In the genomic region with DNA sequence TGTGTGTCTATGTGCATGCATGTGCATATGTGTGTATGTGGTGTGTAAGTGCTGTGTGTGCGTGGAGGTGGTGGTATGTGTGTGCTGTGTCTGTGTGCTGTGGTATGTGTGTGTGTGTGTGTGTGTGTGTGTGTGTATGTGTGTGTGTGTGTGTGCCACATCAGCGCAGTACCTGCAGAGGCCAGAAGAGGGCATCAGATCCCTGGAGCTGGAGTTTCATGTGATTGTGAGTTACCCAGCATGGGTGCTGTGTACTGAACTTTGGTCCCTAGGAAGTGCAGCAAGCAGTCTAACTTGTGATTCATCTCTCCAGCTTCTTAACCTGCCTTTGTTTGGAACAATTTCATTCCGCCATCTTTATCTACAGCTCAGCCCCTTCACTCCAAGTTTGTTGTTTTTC, we compare ENCODE assay signal across 22 mouse cellular contexts.
DNase-seq lines count a peak whose midpoint lies in the region; ATAC-seq and TF ChIP-seq lines count a peak whose summit lies in the region.
"Had no signal": no experiment of that assay in that cellular context is flagged by ENCODE, and none has a peak within 500 bp of the region (broad histone marks: within the 10 kb centered on the region; RNA-seq: fewer than 3 reads in every experiment).

No protein-coding gene starts in this region.

- no peak overlapping the region for H3K9ac ChIP-seq in hindbrain, postnatal 0 days (replicated peaks; ENCODE audit: low read length)
- H3K9ac ChIP-seq in hindbrain, embryonic 12.5 days = no peak overlapping the region
- H3K9ac ChIP-seq in MEL (ENCODE audit: control insufficient read depth, low read depth, low read length, poor library complexity, severe bottlenecking) = no peak overlapping the region
- H3K9ac ChIP-seq: embryonic facial prominence, embryonic 12.5 days; kidney, embryonic 15.5 days; limb, embryonic 15.5 days; lung, embryonic 14.5 days; neural tube, embryonic 13.5 days had no signal

- no peak for DNase-seq in hindbrain, postnatal 0 days (ENCODE audit: low spot score)
- DNase-seq in MEL (ENCODE audit: low read depth, low spot score) = peak; percentile 2
- DNase-seq in kidney, adult 18-20 months = no peak
- no peak for DNase-seq in gastrocnemius, postnatal 14 days
- DNase-seq: adrenal gland, postnatal 36 days; cerebellum, adult 11 months; cerebellum, postnatal 10 days; left cerebral cortex, postnatal 4 days; lung, embryonic 14.5 days; midbrain, embryonic 14.5 days; thymus, adult 18-20 months had no signal

- H3K27me3 ChIP-seq in hindbrain, postnatal 0 days (ENCODE audit: insufficient read depth, low read length) = no peaks in the 10 kb centered on the region
- no peaks in the 10 kb centered on the region for H3K27me3 ChIP-seq in hindbrain, embryonic 12.5 days
- no peaks in the 10 kb centered on the region for H3K27me3 ChIP-seq in megakaryocyte, embryonic 14.5 days (replicated peaks)
- H3K27me3 ChIP-seq in MEL (ENCODE audit: control insufficient read depth in 1 of 2, insufficient read depth in 2 of 2, low read length in 2 of 2) = no peaks in the 10 kb centered on the region
- H3K27me3 ChIP-seq: embryonic facial prominence, embryonic 12.5 days; kidney, embryonic 15.5 days; limb, embryonic 15.5 days; neural tube, embryonic 13.5 days had no signal

- no peak overlapping the region for H3K4me2 ChIP-seq in hindbrain, postnatal 0 days (ENCODE audit: low read depth, low read length)
- H3K4me2 ChIP-seq in hindbrain, embryonic 12.5 days (replicated peaks) = no peak overlapping the region
- H3K4me2 ChIP-seq: embryonic facial prominence, embryonic 12.5 days; kidney, embryonic 15.5 days; limb, embryonic 15.5 days; lung, embryonic 14.5 days; neural tube, embryonic 13.5 days had no signal

- no peak overlapping the region for H3K27ac ChIP-seq in hindbrain, postnatal 0 days
- H3K27ac ChIP-seq in hindbrain, embryonic 12.5 days = no peak overlapping the region
- no peak overlapping the region for H3K27ac ChIP-seq in MEL (ENCODE audit: control insufficient read depth, low read depth, low read length)
- H3K27ac ChIP-seq: embryonic facial prominence, embryonic 12.5 days; heart, embryonic 10.5 days; kidney, embryonic 15.5 days; limb, embryonic 15.5 days; neural tube, embryonic 13.5 days had no signal

- no peak overlapping the region for H3K4me3 ChIP-seq in hindbrain, postnatal 0 days (ENCODE audit: low read length)
- no peak overlapping the region for H3K4me3 ChIP-seq in hindbrain, embryonic 12.5 days
- peak overlapping the region; percentile 82 for H3K4me3 ChIP-seq in megakaryocyte, embryonic 14.5 days (replicated peaks)
- no peak overlapping the region for H3K4me3 ChIP-seq in MEL (ENCODE audit: control insufficient read depth in 1 of 2, insufficient read depth in 1 of 2, low read depth in 2 of 2, low read length in 2 of 2)
- H3K4me3 ChIP-seq: embryonic facial prominence, embryonic 12.5 days; heart, embryonic 10.5 days; kidney, embryonic 15.5 days; limb, embryonic 15.5 days; myocyte; neural tube, embryonic 13.5 days had no signal

- TF ChIP-seq POLR2A in MEL (IDR thresholded peaks at IDR 0.05; ENCODE audit: control insufficient read depth in 1 of 2, insufficient read depth in 1 of 2, low read depth in 1 of 2, low read length in 2 of 2, poor library complexity in 1 of 2) = no peak

- intact Hi-C loops in gastrocnemius, postnatal 14 days (cut with DNase I; ENCODE audit: low total_unique reads) = no loop called here

- no peaks in the 10 kb centered on the region for H3K9me3 ChIP-seq in hindbrain, postnatal 0 days (ENCODE audit: low read length)
- peaks cover 4% of the 10 kb centered on the region; the same call in 1 of the 2 replicates for H3K9me3 ChIP-seq in hindbrain, embryonic 12.5 days (replicated peaks)
- peaks cover 82% of the 10 kb centered on the region for H3K9me3 ChIP-seq in megakaryocyte, embryonic 14.5 days
- H3K9me3 ChIP-seq in MEL (replicated peaks; ENCODE audit: insufficient read depth, low read length) = no peaks in the 10 kb centered on the region
- H3K9me3 ChIP-seq: heart, embryonic 10.5 days; kidney, embryonic 15.5 days; limb, embryonic 15.5 days; neural tube, embryonic 13.5 days had no signal

- 97% methylated on average over 3 of the region's 3 CpGs for WGBS in hindbrain, postnatal 0 days
- WGBS in hindbrain, embryonic 12.5 days = 97% methylated on average over 2 of the region's 3 CpGs

- no peaks in the 10 kb centered on the region for H3K4me1 ChIP-seq in hindbrain, postnatal 0 days (ENCODE audit: insufficient read depth, low read length)
- H3K4me1 ChIP-seq in hindbrain, embryonic 12.5 days = peaks cover 6% of the 10 kb centered on the region
- H3K4me1 ChIP-seq in megakaryocyte, embryonic 14.5 days = no peaks in the 10 kb centered on the region
- H3K4me1 ChIP-seq in MEL (ENCODE audit: control insufficient read depth in 1 of 2, insufficient read depth in 2 of 2, low read length in 2 of 2) = no peaks in the 10 kb centered on the region
- H3K4me1 ChIP-seq: embryonic facial prominence, embryonic 12.5 days; heart, embryonic 10.5 days; kidney, embryonic 15.5 days; limb, embryonic 15.5 days had no signal

- no peak for TF ChIP-seq EP300 in MEL (IDR thresholded peaks at IDR 0.05; ENCODE audit: low read depth in 1 of 2, low read length in 2 of 2)

- TF ChIP-seq RAD21 in MEL (IDR thresholded peaks at IDR 0.05; ENCODE audit: low read depth, low read length) = no peak

- H3K36me3 ChIP-seq in hindbrain, postnatal 0 days (ENCODE audit: insufficient read depth, low read length) = no peaks in the 10 kb centered on the region
- no peaks in the 10 kb centered on the region for H3K36me3 ChIP-seq in hindbrain, embryonic 12.5 days
- H3K36me3 ChIP-seq in megakaryocyte, embryonic 14.5 days (replicated peaks; ENCODE audit: low read length) = no peaks in the 10 kb centered on the region
- no peaks in the 10 kb centered on the region for H3K36me3 ChIP-seq in MEL (ENCODE audit: control insufficient read depth in 1 of 2, insufficient read depth in 2 of 2, low read length in 2 of 2)
- H3K36me3 ChIP-seq: embryonic facial prominence, embryonic 12.5 days; heart, embryonic 10.5 days; kidney, embryonic 15.5 days; limb, embryonic 15.5 days; neural tube, embryonic 13.5 days had no signal

- peak; percentile 39; the same call in 1 of the 2 replicates for TF ChIP-seq CTCF in hindbrain, postnatal 0 days (IDR thresholded peaks at IDR 0.05; ENCODE audit: low read depth)
- TF ChIP-seq CTCF in MEL (IDR thresholded peaks at IDR 0.05 in 2 of 3, conservative IDR thresholded peaks at IDR 0.05 in 1 of 3; ENCODE audit: control insufficient read depth in 1 of 3, insufficient read depth in 1 of 3, low read depth in 2 of 3, low read length in 3 of 3, poor library complexity in 1 of 3, severe bottlenecking in 1 of 3) = peak in 2 of 3 experiments; percentile 27 to 29; a peak in 1 of 6 replicates

- no peaks in the 10 kb centered on the region for H3K79me2 ChIP-seq in MEL (ENCODE audit: control insufficient read depth, insufficient read depth, low read length, poor library complexity)

- ATAC-seq in hindbrain, postnatal 0 days = no peak
- no peak for ATAC-seq in hindbrain, embryonic 12.5 days (ENCODE audit: low FRiP score)
- no peak for ATAC-seq in megakaryocyte, adult 5-6 weeks (ENCODE audit: poor library complexity, severe bottlenecking)
- ATAC-seq: hindbrain, embryonic 16.5 days; intestine, embryonic 16.5 days had no signal

TF ChIP-seq in MEL, 35 proteins besides CTCF, POLR2A, EP300 and RAD21:
- no peak for TF ChIP-seq MEF2A (IDR thresholded peaks at IDR 0.05; ENCODE audit: extremely low read depth, insufficient replicate concordance, low read depth, low read length, poor library complexity, severe bottlenecking)
- no peak for TF ChIP-seq ZMIZ1 (IDR thresholded peaks at IDR 0.05; ENCODE audit: low read depth, low read length)
- TF ChIP-seq ELF1 (IDR thresholded peaks at IDR 0.05; ENCODE audit: low read depth, low read length) = no peak
- no peak for TF ChIP-seq RCOR1 (IDR thresholded peaks at IDR 0.05; ENCODE audit: low read depth, low read length)
- no peak for TF ChIP-seq KAT2A (conservative IDR thresholded peaks at IDR 0.05; ENCODE audit: low read depth, low read length)
- no peak for TF ChIP-seq USF1 (IDR thresholded peaks at IDR 0.05; ENCODE audit: low read depth, low read length)
- no peak for TF ChIP-seq MYC (IDR thresholded peaks at IDR 0.05; ENCODE audit: low read depth, low read length)
